Mouse (Mus musculus): ENCODE data around the gene Ppp2r5c.
A peak's percentile ranks its signal among the peaks of the same experiment; 100 is the strongest.

The Ppp2r5c gene

GRCm38 (mm10) chr12:110446290-110447170, at the start of gene Ppp2r5c:
Gene Ppp2r5c, plus strand, starts transcription at chr12:110447120.
- DNase-seq (ENCODE audit: low read depth): peak; percentile 84

DNA sequence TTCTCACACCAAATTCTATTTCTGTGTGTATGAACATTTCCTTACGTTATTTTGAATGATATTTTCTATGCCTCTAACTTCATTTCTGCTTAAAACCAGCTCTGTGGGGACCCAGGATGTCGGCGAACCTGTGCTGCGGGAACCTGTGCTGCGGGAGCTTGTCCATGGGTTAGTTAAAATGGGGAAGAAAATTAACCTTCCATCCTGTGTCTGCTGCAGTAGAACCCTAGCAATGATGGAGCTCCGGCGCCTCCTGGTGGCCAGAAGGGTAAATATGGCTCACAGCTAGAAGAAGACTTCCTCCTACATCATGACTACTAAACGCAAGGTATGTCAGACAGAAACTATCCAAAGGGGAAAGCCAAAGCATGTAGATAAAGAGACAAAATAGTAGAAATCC, 48.6 kb upstream of the Ppp2r5c start:
- DNase-seq (ENCODE audit: low read depth): peak; percentile 60

DNA sequence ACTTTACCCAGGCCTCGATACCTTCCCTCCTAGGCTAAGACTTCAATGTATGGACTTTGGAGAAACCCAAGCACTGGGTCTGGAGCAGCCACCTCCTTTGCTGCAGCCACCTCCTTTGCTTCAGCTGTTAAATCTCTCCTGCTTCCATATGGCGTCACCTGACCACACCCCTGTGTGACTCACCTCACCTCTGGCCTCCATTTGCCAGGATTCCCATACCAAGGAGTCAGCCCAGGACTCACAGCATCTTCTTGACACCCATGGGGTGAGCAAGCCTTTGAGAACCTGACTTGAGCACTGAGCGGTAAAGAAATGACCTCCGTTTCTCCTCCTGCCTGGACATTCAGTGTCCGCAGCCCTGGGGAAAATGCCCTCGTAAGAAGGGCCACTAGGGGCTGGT, 47.8 kb upstream of the Ppp2r5c start:
- no peak for DNase-seq (ENCODE audit: low read depth)

GRCm38 (mm10) chr12:110400936-110401335, 46.0 kb upstream of the Ppp2r5c start:
- no peak for DNase-seq (ENCODE audit: low read depth)

GRCm38 (mm10) chr12:110401871-110402270, 45.0 kb upstream of the Ppp2r5c start:
- no peak for DNase-seq (ENCODE audit: low read depth)

DNA sequence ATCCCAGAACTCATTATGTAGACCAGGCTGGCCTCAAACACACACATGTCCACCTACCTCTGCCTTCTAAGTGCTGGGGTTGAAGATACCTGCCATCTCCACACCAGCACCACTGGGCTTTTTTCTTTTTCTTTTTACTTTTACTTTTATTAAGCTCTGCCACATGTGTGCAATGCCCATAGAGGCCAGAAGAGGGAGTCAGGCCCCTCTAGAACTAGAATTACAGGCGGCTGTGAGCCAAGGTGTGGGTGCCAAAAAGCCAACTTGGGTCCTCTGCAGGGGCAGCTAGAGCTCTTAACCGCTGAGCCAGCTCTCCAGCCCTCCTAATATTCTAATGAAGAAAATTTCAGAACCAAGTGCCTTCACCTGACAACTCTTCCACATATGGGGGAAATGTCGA, 30.7 kb upstream of the Ppp2r5c start:
- no peak for DNase-seq (ENCODE audit: low read depth)

GRCm38 (mm10) chr12:110417023-110417986, 29.6 kb upstream of the Ppp2r5c start:
- no peak for DNase-seq (ENCODE audit: low read depth)

- no peak for DNase-seq (ENCODE audit: low read depth)
These were observed 28.8 kb upstream of the Ppp2r5c start for GRCm38 (mm10) chr12:110417987-110418734.

- DNase-seq (ENCODE audit: low read depth): peak; percentile 65
These were observed 28.1 kb upstream of the Ppp2r5c start for GRCm38 (mm10) chr12:110418735-110419350.

- no peak for DNase-seq (ENCODE audit: low read depth)
These were observed 27.0 kb upstream of the Ppp2r5c start for GRCm38 (mm10) chr12:110419879-110420278.

DNA sequence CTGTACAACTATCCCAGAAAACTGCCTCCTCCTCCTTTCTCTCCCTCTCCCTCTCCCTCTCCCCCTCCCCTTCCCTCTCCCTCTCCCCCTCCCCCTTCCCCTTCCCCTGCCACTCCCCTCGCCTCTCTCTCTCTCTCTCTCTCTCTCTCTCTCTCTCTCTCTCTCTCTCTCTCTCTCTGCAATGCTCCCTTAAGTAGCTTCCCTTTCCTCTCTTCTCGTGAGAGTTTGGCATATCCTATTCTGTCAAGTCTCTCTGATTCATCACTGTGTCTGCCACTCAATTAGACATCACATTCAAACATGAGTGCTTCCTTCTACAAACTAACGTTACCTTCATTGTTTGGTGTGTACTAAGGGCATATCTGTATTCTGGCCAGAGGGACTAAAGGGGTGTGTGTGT, 25.6 kb upstream of the Ppp2r5c start:
- DNase-seq (ENCODE audit: low read depth): no peak

DNA sequence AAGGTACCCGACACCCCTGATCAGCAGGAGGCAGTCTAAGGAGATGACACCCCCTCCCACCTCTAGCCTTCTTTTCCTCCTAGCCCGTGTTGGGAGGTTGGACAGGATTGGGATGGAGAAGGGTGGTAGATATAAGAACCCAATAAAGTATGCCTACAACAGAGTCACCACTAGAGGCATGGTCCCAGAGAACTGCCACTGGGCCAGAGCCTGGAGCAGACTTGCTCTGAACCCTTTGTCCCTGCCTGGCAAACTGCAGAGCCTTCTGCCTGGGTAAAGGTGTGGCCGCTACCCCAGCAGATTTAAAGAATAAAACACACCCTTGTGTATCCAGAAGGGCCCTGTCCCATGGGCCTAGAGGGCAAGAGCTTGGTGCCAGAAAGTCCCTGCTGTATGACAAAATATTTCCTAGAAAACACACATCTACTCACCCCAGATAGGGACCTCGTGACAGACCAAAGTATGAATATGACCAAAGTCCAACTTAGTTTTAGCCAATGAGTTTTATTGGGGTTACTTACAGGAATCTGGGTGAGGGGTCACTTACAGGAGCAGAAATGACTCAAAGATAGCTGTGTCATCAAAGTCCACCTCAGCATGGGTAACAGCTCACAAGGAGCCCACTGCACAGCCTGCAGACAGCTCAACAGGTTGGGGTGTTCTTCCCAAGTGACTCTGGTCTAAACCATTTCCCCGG, 22.8 kb upstream of the Ppp2r5c start:
- no peak for DNase-seq (ENCODE audit: low read depth)

GRCm38 (mm10) chr12:110426417-110427010, 20.4 kb upstream of the Ppp2r5c start:
- DNase-seq (ENCODE audit: low read depth): no peak

- DNase-seq (ENCODE audit: low read depth): no peak
These were observed 17.5 kb upstream of the Ppp2r5c start for GRCm38 (mm10) chr12:110429340-110429973.

- no peak for DNase-seq (ENCODE audit: low read depth)
These were observed 16.9 kb upstream of the Ppp2r5c start for GRCm38 (mm10) chr12:110429990-110430389.

GRCm38 (mm10) chr12:110431805-110432204, 15.1 kb upstream of the Ppp2r5c start:
- no peak for DNase-seq (ENCODE audit: low read depth)

DNA sequence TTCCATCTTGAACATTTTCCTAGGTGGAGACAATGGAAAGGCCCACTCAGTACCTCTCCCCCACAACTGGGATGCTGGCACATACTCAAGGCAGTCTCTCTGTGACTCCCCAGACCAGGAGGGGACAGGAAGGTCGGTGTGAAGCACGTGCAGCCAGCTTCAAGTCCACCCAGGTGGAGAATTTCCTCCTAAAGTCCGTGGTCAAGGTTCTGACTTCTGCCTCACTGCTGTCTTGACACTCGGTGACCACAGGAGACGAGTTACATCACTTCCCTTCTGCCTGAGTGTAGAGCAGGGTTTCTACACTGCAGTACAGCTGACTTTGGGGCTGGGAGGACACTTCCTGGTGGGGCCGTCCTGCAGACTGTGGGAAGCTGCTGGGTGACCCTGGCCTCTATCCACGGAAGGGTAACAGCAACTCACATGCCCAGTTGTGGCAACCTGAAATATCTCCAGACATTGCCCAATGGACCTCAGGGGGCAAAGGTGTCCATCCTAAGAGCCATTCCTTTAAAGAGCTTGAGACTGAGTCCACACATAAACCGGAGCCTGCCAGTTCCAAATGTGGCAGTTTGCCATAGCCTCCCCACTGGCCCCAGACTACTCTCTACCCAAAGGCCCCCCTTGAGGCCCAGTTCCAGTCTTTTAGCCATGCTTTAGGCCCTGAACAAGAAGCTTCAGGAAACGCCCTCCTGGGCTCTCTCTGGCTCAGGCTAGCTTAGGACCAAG, 10.1 kb upstream of the Ppp2r5c start:
- DNase-seq (ENCODE audit: low read depth): no peak

DNA sequence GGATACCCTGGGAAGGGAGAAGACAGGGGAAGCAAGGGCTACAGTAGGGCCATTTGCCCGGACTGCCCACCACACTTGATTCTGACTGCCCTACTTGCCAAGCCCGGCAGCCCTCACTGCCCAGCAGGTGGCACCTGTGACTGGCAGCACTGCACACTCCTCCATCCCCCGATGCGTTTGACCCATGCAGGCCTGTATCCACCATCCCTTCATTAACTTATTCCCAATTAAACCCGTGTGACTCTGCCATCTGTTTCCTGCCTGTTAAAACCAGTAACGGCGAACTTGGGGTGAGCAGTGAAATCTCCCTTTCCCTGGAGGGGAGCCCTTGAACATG, 9.6 kb upstream of the Ppp2r5c start:
- DNase-seq (ENCODE audit: low read depth): no peak

- DNase-seq (ENCODE audit: low read depth): no peak
These were observed 8.4 kb upstream of the Ppp2r5c start for GRCm38 (mm10) chr12:110438367-110438973.

Data from c-Kit-positive CD71-negative TER-119-negative erythroid progenitor cells, embryonic 14.5 days (primary cell).